In the genomic region with DNA sequence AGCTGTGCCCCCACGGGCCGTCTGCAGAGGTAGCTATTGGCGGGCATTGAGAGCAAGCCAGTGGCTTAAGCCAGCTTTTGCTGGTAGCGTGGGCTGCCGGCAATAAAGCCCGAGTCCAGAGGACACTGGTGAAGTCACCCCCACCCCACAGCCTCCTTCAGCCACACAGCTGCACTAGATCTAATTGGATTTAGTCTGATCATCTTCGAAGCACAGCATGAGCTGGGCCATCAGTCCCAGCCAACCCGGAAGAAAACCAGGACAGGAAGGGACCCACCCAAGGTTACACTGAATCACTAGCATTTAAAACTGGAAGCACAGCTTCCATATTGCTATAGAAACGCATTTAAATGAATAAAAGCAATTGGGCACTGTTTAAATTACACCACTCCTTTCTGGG, we compare ENCODE assay signal across 20 mouse cellular contexts.
A peak's percentile ranks its signal among the peaks of the same experiment; 100 is the strongest.
DNase-seq lines count a peak whose midpoint lies in the region; ATAC-seq lines count a peak whose summit lies in the region.
"Had no signal": no experiment of that assay in that cellular context is flagged by ENCODE, and none has a peak within 500 bp of the region (broad histone marks: within the 10 kb centered on the region; RNA-seq: fewer than 3 reads in every experiment).

No protein-coding gene starts in this region.

- WGBS in intestine, embryonic 14.5 days, result 74% methylated on average over 9 of the region's 9 CpGs
- WGBS in intestine, embryonic 15.5 days, result 76% methylated on average over 9 of the region's 9 CpGs

- H3K9ac ChIP-seq in intestine, embryonic 14.5 days (ENCODE audit: low read length), result no peak overlapping the region
- no peak overlapping the region for H3K9ac ChIP-seq in intestine, embryonic 15.5 days
- H3K9ac ChIP-seq: embryonic facial prominence, embryonic 13.5 days; forebrain, embryonic 12.5 days; heart, embryonic 12.5 days; hindbrain, embryonic 15.5 days had no signal

- H3K27ac ChIP-seq in intestine, embryonic 14.5 days (ENCODE audit: low read depth), result no peak overlapping the region
- no peak overlapping the region for H3K27ac ChIP-seq in intestine, embryonic 15.5 days
- H3K27ac ChIP-seq: embryonic facial prominence, embryonic 13.5 days; forebrain, embryonic 12.5 days; hindbrain, embryonic 15.5 days had no signal

- H3K27me3 ChIP-seq in intestine, embryonic 14.5 days (replicated peaks; ENCODE audit: control insufficient read depth, insufficient read depth, low read length), result no peaks in the 10 kb centered on the region
- H3K27me3 ChIP-seq in intestine, embryonic 15.5 days (replicated peaks), result no peaks in the 10 kb centered on the region
- H3K27me3 ChIP-seq: CH12.LX; embryonic facial prominence, embryonic 13.5 days; heart, embryonic 12.5 days; hindbrain, embryonic 15.5 days; Patski had no signal

- DNase-seq in intestine, embryonic 14.5 days (ENCODE audit: low spot score), result peak; percentile 21
- peak; percentile 62 for DNase-seq in retina, postnatal 1 day
- no peak for DNase-seq in retina, embryonic 14.5 days (ENCODE audit: low spot score)
- DNase-seq in ZHBTc4 (ENCODE audit: low read depth, low spot score), result peak; percentile 80
- no peak for DNase-seq in cerebellum, adult 11-12 months
- no peak for DNase-seq in cerebellum, postnatal 25 days
- DNase-seq: adrenal gland, postnatal 10 days; cerebellum, adult 11 months; cerebellum, adult 9-10 months; cerebellum, postnatal 36 days; gastrocnemius, postnatal 14 days had no signal

- no peak overlapping the region for H3K4me2 ChIP-seq in intestine, embryonic 14.5 days (ENCODE audit: low read length)
- H3K4me2 ChIP-seq in intestine, embryonic 15.5 days (replicated peaks), result no peak overlapping the region
- H3K4me2 ChIP-seq: embryonic facial prominence, embryonic 13.5 days; forebrain, embryonic 12.5 days; heart, embryonic 12.5 days; hindbrain, embryonic 15.5 days had no signal

- H3K4me1 ChIP-seq in intestine, embryonic 14.5 days (replicated peaks; ENCODE audit: control insufficient read depth, insufficient read depth, low read length), result peaks cover 6% of the 10 kb centered on the region
- H3K4me1 ChIP-seq in intestine, embryonic 15.5 days (replicated peaks), result peaks cover 1% of the 10 kb centered on the region; the same call in 1 of the 2 replicates

- H3K36me3 ChIP-seq in intestine, embryonic 14.5 days (ENCODE audit: control insufficient read depth, insufficient read depth, low read length), result no peaks in the 10 kb centered on the region
- no peaks in the 10 kb centered on the region for H3K36me3 ChIP-seq in intestine, embryonic 15.5 days
- H3K36me3 ChIP-seq: embryonic facial prominence, embryonic 13.5 days; forebrain, embryonic 12.5 days; heart, embryonic 12.5 days; hindbrain, embryonic 15.5 days had no signal

- H3K9me3 ChIP-seq in intestine, embryonic 14.5 days (ENCODE audit: control insufficient read depth, low read length), result no peaks in the 10 kb centered on the region
- no peaks in the 10 kb centered on the region for H3K9me3 ChIP-seq in intestine, embryonic 15.5 days
- H3K9me3 ChIP-seq: embryonic facial prominence, embryonic 13.5 days; forebrain, embryonic 12.5 days; heart, embryonic 12.5 days; hindbrain, embryonic 15.5 days had no signal

- no peak overlapping the region for H3K4me3 ChIP-seq in intestine, embryonic 14.5 days (ENCODE audit: low read depth, low read length)
- H3K4me3 ChIP-seq in intestine, embryonic 15.5 days (replicated peaks), result no peak overlapping the region
- H3K4me3 ChIP-seq: embryonic facial prominence, embryonic 13.5 days; forebrain, embryonic 12.5 days; heart, embryonic 12.5 days; hindbrain, embryonic 15.5 days had no signal

- no peak for ATAC-seq in intestine, embryonic 14.5 days (replicated peaks; ENCODE audit: low FRiP score, low TSS enrichment, low read depth)
- ATAC-seq in intestine, embryonic 15.5 days, result no peak
- no peak for ATAC-seq in megakaryocyte-erythroid progenitor cell, adult 5-6 weeks (replicated peaks; ENCODE audit: low FRiP score, low TSS enrichment, poor library complexity, severe bottlenecking)
- ATAC-seq: forebrain, embryonic 16.5 days; Patski had no signal

Comparison
In these comparisons a context has a peak if more than half of its experiments do, and no peak if none do; other contexts are left out.
1. DNase-seq: peak in intestine, embryonic 14.5 days (single experiment), retina, postnatal 1 day (single experiment) and ZHBTc4 (single experiment); none in retina, embryonic 14.5 days (single experiment), cerebellum, adult 11-12 months (single experiment) and cerebellum, postnatal 25 days (0 of 2).